Mouse (Mus musculus) neural tube, postnatal 0 days (tissue): ENCODE results near the gene Prpf38a. TPM values are rescaled to one million over a fixed set of nuclear protein-coding genes. Genes with fewer than 3 reads are reported as not detected.

Source experiments
- polyA plus RNA-seq: library from polyadenylated mRNA; unstranded; fragments of >200 nt; fragmentation: Nextera tagmentation; extraction: Ambion mirVana; gene quantifications from 2 replicates; pipeline ENCODE4 v1.2.1, GENCODE M21; 2015

The Prpf38a gene
- polyA plus RNA-seq, result 58.9 and 62.0 TPM in 2 replicates

DNA sequence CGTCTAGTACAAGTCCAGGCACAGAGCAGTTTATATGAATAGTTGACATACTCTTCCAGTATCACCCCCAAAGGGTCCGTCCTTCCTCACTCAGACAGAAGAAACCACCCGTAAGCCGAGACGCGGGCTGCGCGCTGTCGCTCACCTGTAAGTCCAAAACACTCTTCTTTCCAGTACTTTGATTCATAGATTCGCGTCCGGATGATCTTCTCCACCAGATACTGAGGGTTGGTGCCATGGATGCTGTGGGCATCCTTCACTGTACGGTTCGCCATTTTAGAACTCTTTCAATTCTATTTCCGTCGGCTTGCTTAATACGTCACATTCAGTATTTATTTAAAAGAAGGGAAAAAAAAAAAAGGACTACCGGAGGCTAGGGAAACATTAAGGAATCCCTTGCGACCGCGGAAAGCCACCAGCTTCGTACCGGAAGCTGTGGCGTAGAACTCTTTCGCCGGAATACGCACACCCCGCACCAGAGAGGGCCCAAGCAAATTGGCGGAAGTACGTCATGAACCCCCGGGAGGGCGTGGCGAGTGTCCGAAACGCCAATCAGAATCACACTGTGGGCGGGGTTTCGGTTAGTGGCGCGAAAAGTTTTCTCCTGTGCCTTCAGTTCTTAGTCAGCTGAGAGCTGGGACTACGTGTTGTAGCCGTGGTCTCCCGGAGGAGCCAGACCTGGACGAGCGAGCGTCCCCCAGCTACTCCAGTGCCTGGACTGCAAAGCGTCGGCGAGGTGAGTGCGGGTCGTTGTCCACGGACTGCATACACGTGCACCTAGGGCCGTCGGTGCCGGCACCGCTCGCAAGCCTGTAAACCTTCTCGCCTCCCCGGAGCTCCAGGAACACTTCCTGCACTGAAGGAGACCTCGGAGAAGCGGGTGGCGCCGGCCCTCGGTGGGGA is at the start of gene Prpf38a, which contains the start of gene Orc1:
TSS of gene Prpf38a (minus strand) at position 497 of the 903 bp plus-strand sequence.
TSS of gene Orc1 (plus strand) at position 584 of the 903 bp plus-strand sequence.

DNA sequence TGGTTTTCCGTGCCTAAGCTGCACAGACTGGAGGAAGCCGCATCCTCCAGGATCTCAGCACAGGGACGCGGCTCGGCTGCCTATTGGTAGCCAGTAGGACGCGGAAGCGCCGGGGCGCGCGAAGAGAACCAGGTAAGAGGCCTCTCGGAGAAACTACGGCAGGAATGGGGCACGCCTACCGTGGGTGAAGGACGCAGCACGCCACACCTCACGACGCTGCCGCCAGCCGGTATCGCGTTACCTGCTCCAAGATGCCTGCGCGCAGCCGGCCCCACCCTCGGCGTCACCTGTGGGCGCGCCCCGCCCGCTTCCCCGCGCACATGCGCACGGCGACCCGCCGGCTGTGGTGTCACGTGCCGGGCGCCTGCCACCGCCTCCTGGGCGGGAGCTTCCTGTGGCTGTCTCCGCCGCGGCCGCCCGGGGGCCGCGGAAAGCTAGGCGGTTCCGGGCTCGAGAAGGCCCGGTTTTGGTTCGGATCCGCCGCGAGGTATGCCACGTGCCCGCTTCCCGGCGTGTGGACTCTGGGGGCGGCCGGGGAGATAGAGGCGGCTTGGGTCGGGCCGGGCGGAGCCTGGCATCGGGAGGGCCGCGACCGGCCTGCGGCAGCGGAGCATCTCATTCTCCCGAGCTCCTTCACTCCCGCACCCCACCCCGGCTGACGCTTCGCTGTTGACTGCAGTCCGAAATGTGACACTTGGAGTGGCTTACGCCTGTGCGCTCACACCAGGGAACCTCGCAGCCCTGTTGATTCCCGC is 40.6 kb upstream of the Prpf38a start, which contains the start of gene Cc2d1b:
TSS of gene Cc2d1b (plus strand) at position 354 of the 755 bp plus-strand sequence.

Other genes with a start within 250 kb of the Prpf38a start
- 7.6 and 8.8 TPM in 2 replicates for gene Shisal2a, start 196.0 kb downstream of the Prpf38a start, polyA plus RNA-seq
- gene Gpx7, start 172.4 kb downstream of the Prpf38a start, polyA plus RNA-seq, result 43.0 and 48.8 TPM in 2 replicates
- gene Tut4, start 119.9 kb downstream of the Prpf38a start, polyA plus RNA-seq, result 46.2 and 47.7 TPM in 2 replicates
- 1.3 and 1.4 TPM in 2 replicates for gene Orc1, start 87 bp upstream of the Prpf38a start, polyA plus RNA-seq
- gene Cc2d1b, start 40.6 kb upstream of the Prpf38a start, polyA plus RNA-seq, result 13.5 and 15.7 TPM in 2 replicates
- 3.3 and 4.0 TPM in 2 replicates for gene 3110021N24Rik, start 140.3 kb upstream of the Prpf38a start, polyA plus RNA-seq
- gene Zfyve9, start 201.5 kb upstream of the Prpf38a start, polyA plus RNA-seq, result 9.6 and 10.5 TPM in 2 replicates